Mouse (Mus musculus) olfactory bulb, adult 2 months (tissue): ENCODE measurements around the gene Ube3a. TPM values are rescaled to one million over a fixed set of nuclear protein-coding genes. Genes with fewer than 3 reads are reported as not detected.

ENCODE experiments used
- H3K27ac ChIP-seq: fragments of 200-500 bp; 2 replicates; pipeline ENCODE4 v1.5.1; 2012; ENCODE audit warnings: low read depth, low read length; ENCODE audit not compliant: insufficient read depth
- H3K4me1 ChIP-seq: fragments of 200-500 bp; 2 replicates; pipeline ENCODE4 v1.6.1; 2012; ENCODE audit warnings: low read length; ENCODE audit not compliant: control insufficient read depth, insufficient read depth
- H3K4me3 ChIP-seq: fragments of 200-500 bp; 2 replicates; pipeline ENCODE4 v1.5.1; 2012; ENCODE audit warnings: mild to moderate bottlenecking, low read depth, low read length, moderate library complexity; ENCODE audit not compliant: insufficient read depth
- CTCF ChIP-seq: fragments of 200-500 bp; IDR thresholded peaks from 2 replicates; pipeline ENCODE4 v1.5.1; 2012; ENCODE audit warnings: low read depth, mild to moderate bottlenecking, low read length, moderate library complexity; ENCODE audit not compliant: insufficient read depth
- POLR2A ChIP-seq: fragments of 200-500 bp; IDR thresholded peaks from 2 replicates; pipeline ENCODE4 v1.6.1; 2012; ENCODE audit warnings: mild to moderate bottlenecking, low read depth, low read length, moderate library complexity; ENCODE audit not compliant: insufficient read depth
- WGBS: fragments of 180-500 bp; shearing (Covaris S2); methylation state at CpG from one replicate; pipeline ENCODE4 v1.1.7; 2018; 5-methylcytosine and 5-hydroxymethylcytosine counted together
- polyA plus RNA-seq: library from polyadenylated mRNA; stranded (reverse); fragments of >200 nt; gene quantifications from 2 replicates; pipeline ENCODE4 v1.2.4, GENCODE M21; 2012; ENCODE audit warnings: low replicate concordance; ENCODE audit not compliant: missing spikeins, insufficient read depth, insufficient read length

The Ube3a gene
- polyA plus RNA-seq, 1 experiment = 186 TPM

DNA sequence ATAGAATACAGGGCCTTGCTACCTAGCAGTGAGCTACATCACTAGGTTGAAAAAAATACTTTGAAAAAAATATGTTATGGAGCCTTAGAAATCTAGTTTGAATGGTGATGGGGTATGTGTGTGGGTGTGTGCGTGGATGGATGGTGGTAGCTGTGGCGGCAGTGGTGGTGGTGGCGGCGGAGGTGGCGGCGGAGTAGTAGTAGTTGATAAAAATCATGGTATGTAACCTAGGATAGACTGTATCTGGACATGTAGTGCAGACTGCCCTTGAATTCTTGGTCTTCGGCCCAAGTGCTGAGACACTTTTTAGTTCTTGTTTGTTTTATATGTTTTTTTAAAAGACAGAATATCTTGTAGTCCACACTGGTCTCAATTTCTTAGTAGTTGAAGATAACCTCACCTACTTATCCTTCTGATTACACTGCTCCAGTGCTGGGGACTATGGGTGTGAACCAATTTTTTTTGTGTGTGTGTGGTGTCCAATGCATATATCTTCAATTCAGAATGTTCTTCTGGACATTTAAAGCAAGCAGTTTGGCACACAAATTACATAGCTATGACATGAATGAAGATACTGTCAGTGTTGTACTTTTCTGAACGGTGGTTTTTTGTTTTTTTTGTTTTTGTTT lies 6.3 kb downstream of the Ube3a start:
- no peak overlapping the region for H3K27ac ChIP-seq
- no peaks in the 10 kb centered on the region for H3K4me1 ChIP-seq
- no peak overlapping the region for H3K4me3 ChIP-seq
- TF ChIP-seq POLR2A = no peak
- TF ChIP-seq CTCF = no peak
- WGBS = 91% methylated on average over 8 of the region's 8 CpGs

DNA sequence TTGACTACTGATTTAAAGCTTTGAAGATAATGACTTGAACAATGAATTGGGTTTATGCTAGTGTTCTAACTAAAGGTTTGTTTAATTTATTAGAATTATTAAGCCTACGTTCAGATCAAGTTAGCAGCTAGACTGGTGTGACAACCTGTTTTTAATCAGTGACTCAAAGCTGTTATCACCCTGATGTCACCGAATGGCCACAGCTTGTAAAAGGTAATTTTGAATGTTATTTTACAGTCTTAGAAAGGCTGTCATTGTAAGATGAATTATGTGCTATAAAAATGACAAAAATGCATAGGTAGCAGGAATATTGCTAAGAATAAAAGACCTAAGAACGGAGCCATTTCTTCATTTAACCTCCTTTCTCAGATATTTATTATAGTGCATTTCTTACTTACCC lies 14.7 kb downstream of the Ube3a start:
- no peak overlapping the region for H3K27ac ChIP-seq
- no peaks in the 10 kb centered on the region for H3K4me1 ChIP-seq
- 54% methylated on average over 3 of the region's 3 CpGs for WGBS
- no peak overlapping the region for H3K4me3 ChIP-seq
- TF ChIP-seq CTCF (no peak), POLR2A (no peak)

- Histone ChIP-seq H3K27ac (no peak overlapping the region), H3K4me1 (no peaks in the 10 kb centered on the region), H3K4me3 (no peak overlapping the region)
- WGBS = 96% methylated on average over 2 of the region's 2 CpGs
- TF ChIP-seq CTCF = no peak
- TF ChIP-seq POLR2A = no peak
Observed at GRCm38 (mm10) chr7:59245541-59245940, 17.0 kb downstream of the Ube3a start.

DNA sequence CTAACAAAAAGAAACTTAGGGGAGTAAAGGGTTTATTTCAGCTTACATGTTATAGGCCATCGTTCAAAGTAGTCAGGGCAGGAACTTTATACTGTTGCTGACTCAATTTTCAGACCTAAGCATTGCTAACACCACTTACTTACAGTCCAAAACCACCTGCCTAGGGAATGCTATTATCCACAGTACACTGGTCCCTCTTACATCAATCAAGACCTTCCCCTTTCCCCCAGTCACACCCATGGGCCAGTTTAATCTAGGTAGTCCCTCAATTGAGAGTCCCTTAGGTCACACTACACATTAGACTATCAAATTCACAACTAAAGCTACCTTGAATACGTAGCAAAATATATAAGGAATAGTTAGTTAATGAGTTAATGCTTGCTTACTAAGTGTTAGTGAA lies 24.8 kb downstream of the Ube3a start:
- 94% methylated on average over 2 of the region's 2 CpGs for WGBS
- Histone ChIP-seq H3K27ac (no peak overlapping the region), H3K4me3 (no peak overlapping the region), H3K4me1 (no peaks in the 10 kb centered on the region)
- TF ChIP-seq CTCF = no peak
- no peak for TF ChIP-seq POLR2A

DNA sequence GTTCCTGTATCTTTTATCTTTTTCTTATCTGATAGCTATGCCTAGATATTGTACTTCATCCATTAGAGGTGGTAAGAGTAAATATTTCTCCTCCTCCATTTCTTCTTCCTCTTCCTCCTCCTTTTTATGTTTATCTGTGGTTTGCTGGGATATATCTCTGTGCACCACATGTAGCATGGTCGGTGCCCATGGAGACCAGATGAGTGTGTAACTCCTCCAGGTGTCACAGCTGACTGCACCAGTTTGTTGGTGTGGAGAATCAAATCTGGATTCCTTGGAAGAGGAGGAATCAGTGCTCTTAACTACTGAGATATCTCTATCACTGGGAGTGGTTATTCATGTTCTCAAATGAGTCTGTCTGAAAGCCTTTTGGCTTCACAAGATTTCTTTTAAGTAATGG lies 37.0 kb downstream of the Ube3a start:
- 92% methylated on average over 1 of the region's 1 CpGs for WGBS

DNA sequence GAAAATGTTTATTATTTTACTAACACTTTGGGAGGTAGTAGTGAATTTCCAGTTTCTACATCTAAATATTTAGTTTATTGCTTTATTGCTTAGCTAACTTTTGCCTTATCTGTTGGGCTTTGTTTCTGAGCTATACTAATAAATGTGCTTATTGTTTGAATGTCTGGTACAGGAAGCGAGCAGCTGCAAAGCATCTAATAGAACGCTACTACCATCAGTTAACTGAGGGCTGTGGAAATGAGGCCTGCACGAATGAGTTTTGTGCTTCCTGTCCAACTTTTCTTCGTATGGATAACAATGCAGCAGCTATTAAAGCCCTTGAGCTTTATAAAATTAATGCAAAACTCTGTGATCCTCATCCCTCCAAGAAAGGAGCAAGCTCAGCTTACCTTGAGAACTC lies 43.2 kb downstream of the Ube3a start:
- H3K4me1 ChIP-seq = no peaks in the 10 kb centered on the region
- WGBS = 53% methylated on average over 4 of the region's 4 CpGs
- TF ChIP-seq POLR2A (no peak), CTCF (no peak)
- H3K4me3 ChIP-seq = no peak overlapping the region
- no peak overlapping the region for H3K27ac ChIP-seq

More for the DNA sequence above, 37.0 kb downstream of the Ube3a start:
- TF ChIP-seq CTCF (no peak), POLR2A (no peak)
- H3K4me3 ChIP-seq = no peak overlapping the region
- no peaks in the 10 kb centered on the region for H3K4me1 ChIP-seq
- H3K27ac ChIP-seq = no peak overlapping the region

GRCm38 (mm10) chr7:59312576-59312975 lies 84.0 kb downstream of the Ube3a start:
- H3K4me1 ChIP-seq = no peaks in the 10 kb centered on the region
- WGBS = 84% methylated on average over 1 of the region's 1 CpGs

GRCm38 (mm10) chr7:59322759-59323158 lies 94.2 kb downstream of the Ube3a start:
- no peaks in the 10 kb centered on the region for H3K4me1 ChIP-seq
- WGBS = 92% methylated on average over 1 of the region's 1 CpGs
- H3K4me3 ChIP-seq = no peak overlapping the region
- no peak for TF ChIP-seq CTCF
- TF ChIP-seq POLR2A = no peak
- no peak overlapping the region for H3K27ac ChIP-seq

More at GRCm38 (mm10) chr7:59312576-59312975, 84.0 kb downstream of the Ube3a start:
- Histone ChIP-seq H3K4me3 (no peak overlapping the region), H3K27ac (no peak overlapping the region)
- TF ChIP-seq CTCF = no peak
- no peak for TF ChIP-seq POLR2A
